Mouse (Mus musculus) bone marrow macrophage, adult 2 months (primary cell): ENCODE measurements around the gene Ms4a4b.

ENCODE experiments used
- CTCF ChIP-seq: IDR thresholded peaks from 2 replicates; pipeline ENCODE4 v1.5.1; 2012; ENCODE audit warnings: low read depth, mild to moderate bottlenecking, low read length, moderate library complexity
- POLR2A ChIP-seq: IDR thresholded peaks from 2 replicates; pipeline ENCODE4 v1.6.1; 2012; ENCODE audit warnings: mild to moderate bottlenecking, low read depth, low read length, borderline replicate concordance

GRCm38 (mm10) chr19:11443338-11443737 lies at the start of gene Ms4a4b:
- TF ChIP-seq CTCF (no peak), POLR2A (no peak)
